Mouse (Mus musculus) bone marrow macrophage, adult 2 months (primary cell): Measurements from ENCODE around the gene Pld3. TPM values are rescaled to one million over a fixed set of nuclear protein-coding genes. Genes with fewer than 3 reads are reported as not detected.
A peak's percentile ranks its signal among the peaks of the same experiment; 100 is the strongest.

ENCODE experiments used
- H3K27ac ChIP-seq: 2 replicates; pipeline ENCODE4 v1.5.1; 2012; ENCODE audit warnings: low read depth, low read length; ENCODE audit not compliant: insufficient read depth
- H3K4me1 ChIP-seq: 2 replicates; pipeline ENCODE4 v1.6.1; 2012; ENCODE audit warnings: low read length; ENCODE audit not compliant: control insufficient read depth, insufficient read depth
- H3K4me3 ChIP-seq: 2 replicates; pipeline ENCODE4 v1.5.1; 2012; ENCODE audit warnings: mild to moderate bottlenecking, low read length, moderate library complexity; ENCODE audit not compliant: insufficient read depth
- CTCF ChIP-seq: IDR thresholded peaks from 2 replicates; pipeline ENCODE4 v1.5.1; 2012; ENCODE audit warnings: low read depth, mild to moderate bottlenecking, low read length, moderate library complexity
- POLR2A ChIP-seq: IDR thresholded peaks from 2 replicates; pipeline ENCODE4 v1.6.1; 2012; ENCODE audit warnings: mild to moderate bottlenecking, low read depth, low read length, borderline replicate concordance
- polyA plus RNA-seq: library from polyadenylated mRNA; stranded (reverse); fragments of >200 nt; gene quantifications from 2 replicates; pipeline ENCODE4 v1.2.4, GENCODE M21; 2012; ENCODE audit not compliant: missing spikeins, insufficient read depth, insufficient read length

Pld3 gene
- polyA plus RNA-seq, 1 experiment = 397 TPM

DNA sequence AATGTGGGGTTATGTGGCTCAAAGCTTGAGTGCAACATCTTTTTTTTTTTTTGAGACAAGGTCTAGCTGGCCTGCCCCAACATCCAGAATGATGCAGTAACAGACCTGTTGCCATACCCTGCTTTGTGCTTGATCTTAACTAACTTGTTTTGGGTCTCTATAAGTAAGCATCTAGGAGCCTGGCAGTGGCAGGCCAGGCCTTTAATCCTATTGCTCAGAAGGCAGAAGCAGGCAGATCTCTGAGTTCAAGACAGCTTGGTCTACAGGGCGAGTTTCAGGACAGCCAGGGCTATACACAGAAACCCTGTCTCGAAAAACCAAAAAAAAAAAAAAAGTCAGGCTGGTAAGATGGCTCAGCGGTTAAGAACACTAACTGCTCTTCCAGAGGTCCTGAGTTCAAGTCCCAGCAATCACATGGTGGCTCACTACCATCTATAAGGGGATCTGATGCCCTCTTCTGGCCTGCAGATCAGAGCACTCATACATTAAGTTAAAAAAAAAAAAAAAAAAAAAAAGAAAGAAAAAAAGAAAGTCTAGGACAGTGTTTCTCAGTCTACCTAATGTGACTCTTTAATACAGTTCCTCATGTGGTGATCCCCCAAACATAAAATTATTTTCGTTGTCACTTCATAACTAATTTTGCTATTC, 37.7 kb upstream of the Pld3 start:
- peak overlapping the region; percentile 44; the same call in 1 of the 2 replicates for H3K4me3 ChIP-seq
- peaks cover 14% of the 10 kb centered on the region for H3K4me1 ChIP-seq
- TF ChIP-seq POLR2A = no peak
- peak overlapping the region; percentile 76 for H3K27ac ChIP-seq

GRCm38 (mm10) chr7:27590088-27590487, 37.1 kb upstream of the Pld3 start:
- TF ChIP-seq CTCF (no peak), POLR2A (no peak)
- no peak overlapping the region for H3K27ac ChIP-seq
- H3K4me1 ChIP-seq = peaks cover 14% of the 10 kb centered on the region
- H3K4me3 ChIP-seq = no peak overlapping the region

DNA sequence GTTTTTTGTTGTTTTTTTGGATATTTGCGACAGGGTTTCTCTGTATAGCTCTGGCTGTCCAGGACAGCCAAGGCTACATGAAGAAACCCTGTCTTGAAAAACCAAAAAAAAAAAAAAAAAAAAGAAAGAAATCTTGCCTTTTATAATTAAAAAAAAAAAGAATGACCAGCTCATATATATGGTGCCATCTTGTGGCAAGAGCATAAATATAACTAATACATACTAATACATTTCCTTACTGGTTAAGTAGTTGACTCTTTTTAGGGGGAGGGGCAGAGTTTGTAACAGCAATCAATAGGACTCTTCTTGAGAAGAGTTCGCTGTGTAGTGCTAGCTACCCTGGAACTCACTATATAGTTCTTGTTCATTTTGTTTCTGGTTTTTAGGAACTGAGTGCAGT, 34.7 kb upstream of the Pld3 start:
- TF ChIP-seq CTCF (no peak), POLR2A (no peak)
- H3K4me3 ChIP-seq = no peak overlapping the region
- H3K27ac ChIP-seq = peak overlapping the region; percentile 41
- peaks cover 11% of the 10 kb centered on the region for H3K4me1 ChIP-seq

GRCm38 (mm10) chr7:27586861-27587260, 33.8 kb upstream of the Pld3 start:
- peaks cover 11% of the 10 kb centered on the region for H3K4me1 ChIP-seq
- H3K4me3 ChIP-seq = no peak overlapping the region
- no peak overlapping the region for H3K27ac ChIP-seq
- TF ChIP-seq CTCF (no peak), POLR2A (no peak)

- TF ChIP-seq POLR2A (no peak), CTCF (no peak)
- Histone ChIP-seq H3K27ac (peak overlapping the region; percentile 21), H3K4me3 (no peak overlapping the region), H3K4me1 (peaks cover 26% of the 10 kb centered on the region)
Measured at GRCm38 (mm10) chr7:27580380-27581174, 27.6 kb upstream of the Pld3 start.

GRCm38 (mm10) chr7:27578465-27578864, 25.4 kb upstream of the Pld3 start:
- TF ChIP-seq CTCF = no peak
- TF ChIP-seq POLR2A = no peak
- Histone ChIP-seq H3K4me1 (peaks cover 43% of the 10 kb centered on the region), H3K4me3 (no peak overlapping the region), H3K27ac (no peak overlapping the region)

- Histone ChIP-seq H3K4me1 (peaks cover 46% of the 10 kb centered on the region), H3K27ac (peak overlapping the region; percentile 67), H3K4me3 (no peak overlapping the region)
- TF ChIP-seq CTCF = no peak
- no peak for TF ChIP-seq POLR2A
Measured at GRCm38 (mm10) chr7:27577589-27577988, 24.6 kb upstream of the Pld3 start.

GRCm38 (mm10) chr7:27576914-27577313, 23.9 kb upstream of the Pld3 start:
- Histone ChIP-seq H3K4me3 (no peak overlapping the region), H3K27ac (peak overlapping the region; percentile 67), H3K4me1 (peaks cover 50% of the 10 kb centered on the region)
- TF ChIP-seq CTCF (peak; percentile 37; the same call in 1 of the 2 replicates), POLR2A (no peak)

- TF ChIP-seq CTCF = no peak
- no peak for TF ChIP-seq POLR2A
- H3K4me3 ChIP-seq = peak overlapping the region; percentile 25
- H3K27ac ChIP-seq = peak overlapping the region; percentile 87
- H3K4me1 ChIP-seq = peaks cover 41% of the 10 kb centered on the region
Measured at GRCm38 (mm10) chr7:27574124-27574880, 21.3 kb upstream of the Pld3 start.

- Histone ChIP-seq H3K4me1 (peaks cover 36% of the 10 kb centered on the region), H3K4me3 (no peak overlapping the region), H3K27ac (peak overlapping the region; percentile 50)
- TF ChIP-seq CTCF (no peak), POLR2A (no peak)
Measured at GRCm38 (mm10) chr7:27572133-27572532, 19.1 kb upstream of the Pld3 start.
